Mouse (Mus musculus) testis, adult 2 months (tissue): ENCODE results near the gene Kirrel3.

ENCODE experiments used
- CTCF ChIP-seq: fragments of 200-500 bp; IDR thresholded peaks from 2 replicates; pipeline ENCODE4 v1.5.1; 2012; ENCODE audit warnings: low read depth, mild to moderate bottlenecking, inconsistent platforms, low read length, moderate library complexity; ENCODE audit not compliant: control insufficient read depth, insufficient read depth, insufficient replicate concordance
- POLR2A ChIP-seq: fragments of 200-500 bp; IDR thresholded peaks from 2 replicates; pipeline ENCODE4 v1.6.1; 2012; ENCODE audit warnings: low read depth, mild to moderate bottlenecking, inconsistent platforms, low read length, moderate library complexity; ENCODE audit not compliant: control insufficient read depth

DNA sequence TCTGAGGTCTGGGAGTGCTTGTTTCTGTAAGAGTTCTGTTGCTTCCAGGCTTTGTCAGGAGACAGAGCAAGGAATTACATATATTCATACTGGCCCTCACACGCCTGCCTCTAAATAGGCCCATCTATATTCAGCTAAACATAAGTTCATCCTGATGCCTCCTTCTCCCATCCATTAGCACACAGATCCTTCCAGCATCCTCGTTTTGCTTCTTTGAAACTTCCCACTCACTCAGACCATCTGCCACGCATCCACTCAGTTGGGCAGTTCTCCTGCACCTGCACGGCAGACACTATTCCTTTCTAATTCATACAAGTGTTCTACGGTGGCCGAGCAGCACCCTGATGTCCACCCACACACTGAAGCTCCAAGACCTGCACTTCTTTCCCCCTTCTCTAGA lies 201.1 kb downstream of the Kirrel3 start:
- no peak for TF ChIP-seq POLR2A
- TF ChIP-seq CTCF, result no peak
